ENCODE assay signal across 8 mouse cellular contexts in genomic region chr19:6909021-6909420, GRCm38 (mm10). TPM values are rescaled to one million over a fixed set of nuclear protein-coding genes. Genes with fewer than 3 reads are reported as not detected.
A peak's percentile ranks its signal among the peaks of the same experiment; 100 is the strongest.
DNase-seq lines count a peak whose midpoint lies in the region; ATAC-seq and TF ChIP-seq lines count a peak whose summit lies in the region.

No protein-coding gene starts in this region.

- WGBS in heart, embryonic 10.5 days = 10% methylated on average over 11 of the region's 11 CpGs
- WGBS in forebrain, embryonic 13.5 days = 9% methylated on average over 11 of the region's 11 CpGs
- 8% methylated on average over 11 of the region's 11 CpGs for WGBS in liver, embryonic 14.5 days (ENCODE audit: insufficient replicate concordance)

- no peak; the same call in 1 of the 2 replicates for ATAC-seq in forebrain, embryonic 13.5 days
- ATAC-seq in liver, embryonic 14.5 days (ENCODE audit: insufficient read depth) = no peak

- DNase-seq in heart, embryonic 10.5 days (ENCODE audit: low spot score) = no peak
- no peak for DNase-seq in heart, adult 18-20 months
- no peak for DNase-seq in liver, embryonic 14.5 days (ENCODE audit: low read depth in 3 of 3, low spot score in 3 of 3)
- no peak for DNase-seq in cerebellum, adult 18-20 months
- DNase-seq in embryo, embryonic 9.5 days (ENCODE audit: extremely low spot score) = no peak
- no peak for DNase-seq in gastrocnemius, adult 18-20 months (ENCODE audit: low spot score)

- peaks cover 62% of the 10 kb centered on the region for H3K36me3 ChIP-seq in heart, embryonic 10.5 days
- peaks cover 40% of the 10 kb centered on the region for H3K36me3 ChIP-seq in C2C12 (ENCODE audit: control insufficient read depth, insufficient read depth)
- H3K36me3 ChIP-seq in forebrain, embryonic 13.5 days (ENCODE audit: poor library complexity, severe bottlenecking) = peaks cover 59% of the 10 kb centered on the region
- H3K36me3 ChIP-seq in liver, embryonic 14.5 days (replicated peaks; ENCODE audit: control insufficient read depth, insufficient read depth, low read depth) = peaks cover 20% of the 10 kb centered on the region

- peaks cover 37% of the 10 kb centered on the region for H3K4me1 ChIP-seq in heart, embryonic 10.5 days
- peaks cover 25% of the 10 kb centered on the region for H3K4me1 ChIP-seq in forebrain, embryonic 13.5 days
- peaks cover 2 to 7% of the 10 kb centered on the region in 2 experiments; a peak in 2 of 4 replicates for H3K4me1 ChIP-seq in liver, embryonic 14.5 days (replicated peaks; ENCODE audit: control insufficient read depth in 2 of 2, insufficient read depth in 2 of 2, low read length in 1 of 2)

- peak overlapping the region; percentile 94 for H3ac ChIP-seq in C2C12 (ENCODE audit: control insufficient read depth, insufficient read length, low read depth)

- no peak for TF ChIP-seq CTCF in C2C12 (IDR thresholded peaks at IDR 0.05; ENCODE audit: control insufficient read depth, insufficient read depth, insufficient read length)
- no peak for TF ChIP-seq CTCF in liver, embryonic 14.5 days (IDR thresholded peaks at IDR 0.05; ENCODE audit: low read depth)

- H3K4me2 ChIP-seq in forebrain, embryonic 13.5 days = peak overlapping the region; percentile 87
- H3K4me2 ChIP-seq in liver, embryonic 14.5 days (ENCODE audit: low read depth) = peak overlapping the region; percentile 94

- H3K9me3 ChIP-seq in heart, embryonic 10.5 days = no peaks in the 10 kb centered on the region
- H3K9me3 ChIP-seq in forebrain, embryonic 13.5 days (replicated peaks) = no peaks in the 10 kb centered on the region
- no peaks in the 10 kb centered on the region for H3K9me3 ChIP-seq in liver, embryonic 14.5 days (ENCODE audit: control insufficient read depth, low read length)

- peak overlapping the region; percentile 76 for H3K4me3 ChIP-seq in heart, embryonic 10.5 days
- peak overlapping the region; percentile 76 for H3K4me3 ChIP-seq in C2C12 (ENCODE audit: insufficient read depth, poor library complexity, severe bottlenecking)
- H3K4me3 ChIP-seq in forebrain, embryonic 13.5 days = peak overlapping the region; percentile 62
- H3K4me3 ChIP-seq in liver, embryonic 14.5 days (ENCODE audit: insufficient read depth in 1 of 2, low read depth in 2 of 2, low read length in 2 of 2) = peak overlapping the region; percentile 82

- H3K27me3 ChIP-seq in heart, embryonic 10.5 days (ENCODE audit: insufficient read depth, poor library complexity, severe bottlenecking) = no peaks in the 10 kb centered on the region
- H3K27me3 ChIP-seq in C2C12 (ENCODE audit: control insufficient read depth, insufficient read depth, insufficient read length) = no peaks in the 10 kb centered on the region
- H3K27me3 ChIP-seq in forebrain, embryonic 13.5 days = no peaks in the 10 kb centered on the region
- H3K27me3 ChIP-seq in liver, embryonic 14.5 days (ENCODE audit: control insufficient read depth, insufficient read depth, low read length) = no peaks in the 10 kb centered on the region

- peaks cover 23% of the 10 kb centered on the region for H3K79me3 ChIP-seq in C2C12 (ENCODE audit: low read depth)

- H3K9ac ChIP-seq in forebrain, embryonic 13.5 days = peak overlapping the region; percentile 80
- peak overlapping the region; percentile 85 for H3K9ac ChIP-seq in liver, embryonic 14.5 days (replicated peaks)

- TF ChIP-seq EP300 in liver, embryonic 14.5 days (IDR thresholded peaks at IDR 0.05; ENCODE audit: low read depth) = no peak

- peaks cover 48% of the 10 kb centered on the region for H3K79me2 ChIP-seq in C2C12 (ENCODE audit: control insufficient read depth, insufficient read depth)

- H3K27ac ChIP-seq in heart, embryonic 10.5 days = peak overlapping the region; percentile 96
- H3K27ac ChIP-seq in forebrain, embryonic 13.5 days = peak overlapping the region; percentile 97
- H3K27ac ChIP-seq in liver, embryonic 14.5 days = peak overlapping the region; percentile 95

TF ChIP-seq in C2C12, 6 proteins besides CTCF, POLR2A, EP300 and RAD21:
- TF ChIP-seq USF1 (IDR thresholded peaks at IDR 0.05; ENCODE audit: low read depth) (no peak), CEBPB (IDR thresholded peaks at IDR 0.05; ENCODE audit: low read depth) (no peak), FOSL1 (IDR thresholded peaks at IDR 0.05; ENCODE audit: insufficient read depth, low read length, poor library complexity, severe bottlenecking) (no peak), MYOD1 (IDR thresholded peaks at IDR 0.05; ENCODE audit: control insufficient read depth, insufficient read length, low read depth) (no peak), MYOG (IDR thresholded peaks at IDR 0.05; ENCODE audit: control insufficient read depth, extremely low read depth, insufficient read length) (no peak), MAX (IDR thresholded peaks at IDR 0.05) (no peak)

RNA-seq across cellular contexts. Expression of gene Trmt112, which starts 0.5 kb away (rescaled TPM):
- 89.9 and 116 TPM in 2 replicates for polyA plus RNA-seq in heart, embryonic 10.5 days (2016; fragmentation: Nextera tagmentation; extraction: Ambion mirVana)
- total RNA-seq in heart, adult 18-20 months (2021) = 10 to 100 TPM; 37.7 to 39.3 TPM
- polyA plus RNA-seq in C2C12 (2012; fragmentation: generic; extraction: Trizol) = 264 TPM
- polyA plus RNA-seq in forebrain, embryonic 13.5 days (2015; fragmentation: Nextera tagmentation; extraction: Ambion mirVana) = 141 and 167 TPM in 2 replicates
- 65.7 and 69.4 TPM in 2 replicates for polyA plus RNA-seq in liver, embryonic 14.5 days (2012; rRNA removed)
- polyA plus RNA-seq in liver, embryonic 14.5 days (2014; fragmentation: Nextera tagmentation; extraction: Ambion mirVana) = 75.2 and 77.4 TPM in 2 replicates
- total RNA-seq in gastrocnemius, adult 18-20 months (2021) = 10 to 100 TPM; 43.9 to 44.7 TPM

RNA-seq across cellular contexts. Expression of gene Prdx5, which starts 0.9 kb away (rescaled TPM):
- 166 and 169 TPM in 2 replicates for polyA plus RNA-seq in heart, embryonic 10.5 days (2016; fragmentation: Nextera tagmentation; extraction: Ambion mirVana)
- 100 to 1,000 TPM; 763 to 838 TPM for total RNA-seq in heart, adult 18-20 months (2021)
- 270 TPM for polyA plus RNA-seq in C2C12 (2012; fragmentation: generic; extraction: Trizol)
- 186 and 201 TPM in 2 replicates for polyA plus RNA-seq in forebrain, embryonic 13.5 days (2015; fragmentation: Nextera tagmentation; extraction: Ambion mirVana)
- 41.8 and 54.9 TPM in 2 replicates for polyA plus RNA-seq in liver, embryonic 14.5 days (2012; rRNA removed)
- 78.7 and 87.2 TPM in 2 replicates for polyA plus RNA-seq in liver, embryonic 14.5 days (2014; fragmentation: Nextera tagmentation; extraction: Ambion mirVana)
- total RNA-seq in gastrocnemius, adult 18-20 months (2021) = 100 to 1,000 TPM; 219 to 239 TPM

RNA-seq across cellular contexts. Expression of gene Esrra, which starts 12.6 kb away (rescaled TPM):
- polyA plus RNA-seq in heart, embryonic 10.5 days (2016; fragmentation: Nextera tagmentation; extraction: Ambion mirVana) = 23.1 and 29.4 TPM in 2 replicates
- 100 to 1,000 TPM; 150 to 178 TPM for total RNA-seq in heart, adult 18-20 months (2021)
- 43.2 TPM for polyA plus RNA-seq in C2C12 (2012; fragmentation: generic; extraction: Trizol)
- polyA plus RNA-seq in forebrain, embryonic 13.5 days (2015; fragmentation: Nextera tagmentation; extraction: Ambion mirVana) = 15.3 and 15.7 TPM in 2 replicates
- polyA plus RNA-seq in liver, embryonic 14.5 days (2012; rRNA removed) = 6.2 and 6.6 TPM in 2 replicates
- 1.6 and 2.2 TPM in 2 replicates for polyA plus RNA-seq in liver, embryonic 14.5 days (2014; fragmentation: Nextera tagmentation; extraction: Ambion mirVana)
- total RNA-seq in gastrocnemius, adult 18-20 months (2021) = 10 to 100 TPM; 76.5 to 93.1 TPM

RNA-seq across cellular contexts. Expression of gene Catsperz, which starts 16.2 kb away (rescaled TPM):
- polyA plus RNA-seq in heart, embryonic 10.5 days (2016; fragmentation: Nextera tagmentation; extraction: Ambion mirVana) = 2.3 and 2.4 TPM in 2 replicates
- total RNA-seq in heart, adult 18-20 months (2021) = not detected
- 0.16 TPM for polyA plus RNA-seq in C2C12 (2012; fragmentation: generic; extraction: Trizol)
- polyA plus RNA-seq in forebrain, embryonic 13.5 days (2015; fragmentation: Nextera tagmentation; extraction: Ambion mirVana) = 0.74 TPM in 1 of 2 replicates, not detected in the other
- polyA plus RNA-seq in liver, embryonic 14.5 days (2012; rRNA removed) = 0.13 and 0.16 TPM in 2 replicates
- 0.28 and 0.37 TPM in 2 replicates for polyA plus RNA-seq in liver, embryonic 14.5 days (2014; fragmentation: Nextera tagmentation; extraction: Ambion mirVana)
- not detected for total RNA-seq in gastrocnemius, adult 18-20 months (2021)

RNA-seq across cellular contexts. Expression of gene Kcnk4, which starts 25.3 kb away (rescaled TPM):
- polyA plus RNA-seq in heart, embryonic 10.5 days (2016; fragmentation: Nextera tagmentation; extraction: Ambion mirVana) = 0.25 and 0.32 TPM in 2 replicates
- total RNA-seq in heart, adult 18-20 months (2021) = not detected
- 0.26 TPM for polyA plus RNA-seq in C2C12 (2012; fragmentation: generic; extraction: Trizol)
- 0.25 TPM in 1 of 2 replicates, not detected in the other for polyA plus RNA-seq in forebrain, embryonic 13.5 days (2015; fragmentation: Nextera tagmentation; extraction: Ambion mirVana)
- polyA plus RNA-seq in liver, embryonic 14.5 days (2012; rRNA removed) = not detected in 2 replicates
- polyA plus RNA-seq in liver, embryonic 14.5 days (2014; fragmentation: Nextera tagmentation; extraction: Ambion mirVana) = 0.05 TPM in 1 of 2 replicates, not detected in the other
- total RNA-seq in gastrocnemius, adult 18-20 months (2021) = not detected
